Mouse (Mus musculus) thymus, postnatal 36 days (tissue): ENCODE measurements around the gene Slc9a6.

Experiments
- DNase-seq, 2 experiments: peaks; one replicate each; pipeline ENCODE4 v3.0.0; 2022; ENCODE audit warnings: mixed read lengths in 2 of 2

Gene Slc9a6

GRCm38 (mm10) chrX:56667296-56667695, 57.7 kb downstream of the Slc9a6 start:
- no peak for DNase-seq

GRCm38 (mm10) chrX:56668051-56668450, 58.5 kb downstream of the Slc9a6 start:
- DNase-seq, result no peak

- no peak for DNase-seq
Observed at GRCm38 (mm10) chrX:56668501-56668900, 58.9 kb downstream of the Slc9a6 start.

GRCm38 (mm10) chrX:56675556-56675955, 66.0 kb downstream of the Slc9a6 start:
- DNase-seq, result no peak

GRCm38 (mm10) chrX:56677736-56678135, 68.2 kb downstream of the Slc9a6 start:
- DNase-seq, result no peak

GRCm38 (mm10) chrX:56679066-56679465, 69.5 kb downstream of the Slc9a6 start:
- DNase-seq, result no peak

GRCm38 (mm10) chrX:56682156-56682720, 72.7 kb downstream of the Slc9a6 start:
- no peak for DNase-seq

- DNase-seq, result no peak
Observed at GRCm38 (mm10) chrX:56683521-56683920, 74.0 kb downstream of the Slc9a6 start.

- DNase-seq, result no peak
Observed at GRCm38 (mm10) chrX:56692554-56692953, 83.0 kb downstream of the Slc9a6 start.

- DNase-seq, result no peak
Observed at GRCm38 (mm10) chrX:56694539-56694938, 85.0 kb downstream of the Slc9a6 start.

- DNase-seq, result no peak
Observed at GRCm38 (mm10) chrX:56697199-56697780, 87.7 kb downstream of the Slc9a6 start.

- no peak for DNase-seq
Observed at GRCm38 (mm10) chrX:56697886-56698285, 88.3 kb downstream of the Slc9a6 start.

GRCm38 (mm10) chrX:56701261-56701660, 91.7 kb downstream of the Slc9a6 start:
- DNase-seq, result no peak

- no peak for DNase-seq
Observed at GRCm38 (mm10) chrX:56703965-56704562, 94.5 kb downstream of the Slc9a6 start.

- DNase-seq, result no peak
Observed at GRCm38 (mm10) chrX:56708592-56709370, 99.2 kb downstream of the Slc9a6 start.

GRCm38 (mm10) chrX:56710522-56710921, 101.0 kb downstream of the Slc9a6 start:
- no peak for DNase-seq

- no peak for DNase-seq
Observed at GRCm38 (mm10) chrX:56712666-56713065, 103.1 kb downstream of the Slc9a6 start.
